Mouse (Mus musculus) cerebellum, adult (tissue): ENCODE results near the gene Plekha8.

Experiments used
- ATAC-seq: cut with Nextera tagmentation; 2 replicates; pipeline ENCODE4 v1.9.2; 2017; ENCODE audit warnings: mild to moderate bottlenecking, moderate library complexity, mixed read lengths; ENCODE audit not compliant: insufficient number of reproducible peaks, low FRiP score, low TSS enrichment

The Plekha8 gene

DNA sequence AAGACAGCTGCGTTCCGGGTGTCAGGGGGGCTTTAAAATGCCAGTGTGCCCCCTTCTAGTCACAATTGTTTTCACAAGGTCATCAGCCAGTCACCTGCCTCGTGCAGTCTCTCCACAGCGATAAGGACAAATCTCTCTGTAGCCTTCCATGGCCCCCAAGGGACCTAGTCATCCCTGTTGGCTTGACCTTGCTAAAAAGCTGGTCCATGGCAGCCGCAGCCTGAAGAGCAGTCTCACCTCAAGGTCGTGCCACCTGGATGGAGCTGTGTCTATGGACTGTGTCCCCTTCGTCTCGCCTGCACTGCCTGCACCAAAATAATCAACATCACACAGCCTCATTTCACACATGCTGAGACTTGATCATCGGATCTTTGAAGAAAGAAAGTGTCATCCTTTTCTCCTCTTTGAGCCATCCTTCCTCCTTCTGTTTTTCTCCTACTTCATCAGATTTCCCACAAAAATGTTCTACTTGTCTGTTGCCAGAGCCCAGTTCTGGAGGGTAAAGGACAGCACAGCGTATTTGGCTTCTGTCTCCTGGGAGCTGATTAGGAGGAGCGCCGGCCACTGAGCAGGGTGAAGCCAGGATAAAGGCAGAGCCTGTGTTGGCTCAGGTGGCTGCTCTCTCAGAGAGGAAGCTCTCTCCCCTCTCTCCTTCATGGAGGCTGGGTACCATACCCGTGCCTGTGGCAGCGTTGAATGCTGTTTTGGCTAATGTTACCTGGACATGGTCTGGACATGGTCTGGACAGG, 96.6 kb downstream of the Plekha8 start:
- ATAC-seq: no peak

DNA sequence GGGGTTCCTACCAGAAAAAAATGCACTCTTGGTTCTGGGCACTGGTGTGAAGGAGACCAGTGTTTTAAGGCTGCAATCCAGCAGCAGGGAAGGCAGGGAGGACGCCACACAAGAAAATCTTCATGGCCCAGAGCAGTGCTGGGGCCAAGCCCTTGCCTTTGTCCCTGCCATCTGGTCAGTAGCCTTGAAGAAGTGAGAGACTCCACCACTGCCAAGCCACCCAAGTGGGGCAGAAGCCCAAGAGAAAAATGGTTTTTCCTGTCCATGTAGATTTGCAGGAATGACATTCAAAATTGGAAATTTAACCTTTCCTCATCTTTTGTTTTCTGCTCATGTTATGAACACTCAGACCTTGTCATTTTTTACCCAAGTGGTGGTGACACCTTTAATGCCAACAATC, 97.3 kb downstream of the Plekha8 start:
- ATAC-seq: no peak

DNA sequence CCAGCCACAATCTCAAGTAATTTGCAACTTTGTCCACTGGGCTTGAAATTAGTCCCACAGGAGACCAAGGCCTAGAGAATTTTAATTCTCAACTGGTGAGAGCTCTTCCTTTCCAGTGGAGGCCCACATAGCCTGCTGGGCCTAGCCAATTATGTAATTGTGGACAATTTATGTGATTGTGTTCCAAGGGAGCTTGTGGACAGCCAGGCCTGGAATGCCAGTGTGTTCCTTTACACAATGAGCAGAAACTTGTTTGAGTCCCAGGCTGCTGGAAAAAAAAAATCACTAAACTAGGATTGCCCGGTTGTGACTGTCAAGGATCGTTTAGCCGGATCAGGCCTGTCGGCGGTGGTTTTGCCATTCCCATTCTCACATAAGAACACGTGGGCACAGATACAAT, 98.4 kb downstream of the Plekha8 start:
- no peak for ATAC-seq
